Mouse (Mus musculus) lung, postnatal 36 days (tissue): ENCODE results near the gene Csrnp1.

ENCODE experiments used
- DNase-seq: peaks from one replicate; pipeline ENCODE4 v3.0.0; 2022; ENCODE audit warnings: mixed read lengths

Csrnp1 gene

DNA sequence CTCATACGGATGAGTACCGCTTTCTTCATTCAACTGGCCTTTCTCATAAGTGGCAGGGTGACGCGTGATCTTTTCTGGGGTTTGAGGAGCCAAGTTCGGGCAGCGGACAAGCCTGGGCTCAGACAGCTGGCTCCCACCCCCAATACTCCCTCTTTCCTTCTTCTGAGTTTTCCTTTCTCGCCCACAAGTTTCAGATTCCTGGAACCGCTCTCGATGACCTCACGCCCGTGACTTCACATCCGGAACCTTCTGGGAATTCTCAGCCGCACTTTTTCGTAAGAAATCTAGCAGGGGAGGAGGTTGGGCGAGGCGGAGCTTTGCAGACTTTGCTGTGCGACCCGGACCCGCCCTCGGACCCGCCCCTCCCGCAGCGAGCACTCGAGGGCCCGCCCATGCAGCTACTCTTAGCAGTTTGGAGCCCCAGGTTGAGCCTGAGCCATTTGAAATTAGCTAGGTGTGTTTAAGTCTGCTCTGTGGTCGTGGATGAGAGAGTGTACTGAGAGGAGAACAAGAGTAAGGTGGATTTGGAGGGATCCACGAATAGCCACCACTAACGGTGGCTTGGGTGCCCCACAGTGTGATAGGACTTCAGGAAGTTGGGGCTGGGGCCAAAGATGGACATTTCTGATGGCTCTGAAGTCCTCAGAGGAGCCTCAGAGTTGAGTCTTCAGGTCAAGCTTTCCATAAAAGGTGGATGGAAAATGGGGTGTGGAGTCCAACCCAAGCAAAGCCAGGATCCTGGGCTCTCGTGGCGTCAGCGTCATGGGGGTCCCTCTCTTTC lies 17.7 kb upstream of the Csrnp1 start:
- DNase-seq = peak; percentile 98

DNA sequence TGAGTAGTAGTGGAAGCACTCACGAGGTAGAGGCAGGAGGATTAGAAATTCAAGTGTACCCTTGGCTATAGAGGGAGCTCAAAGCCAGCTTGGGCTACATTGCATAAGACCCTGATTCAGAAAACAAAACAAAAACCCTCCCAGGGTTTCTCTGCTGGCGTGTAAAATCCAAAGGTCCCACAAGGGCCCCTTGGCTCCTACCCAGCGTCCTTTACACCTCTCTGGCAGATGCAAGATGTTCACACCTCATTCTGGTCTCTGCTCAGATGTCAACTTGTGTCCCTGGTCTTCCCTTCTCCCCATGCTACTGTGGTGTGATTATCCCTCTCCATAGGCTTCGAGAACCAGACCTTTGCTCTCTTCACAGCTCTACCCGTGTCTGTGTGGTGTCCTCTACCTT lies 16.3 kb upstream of the Csrnp1 start:
- no peak for DNase-seq

DNA sequence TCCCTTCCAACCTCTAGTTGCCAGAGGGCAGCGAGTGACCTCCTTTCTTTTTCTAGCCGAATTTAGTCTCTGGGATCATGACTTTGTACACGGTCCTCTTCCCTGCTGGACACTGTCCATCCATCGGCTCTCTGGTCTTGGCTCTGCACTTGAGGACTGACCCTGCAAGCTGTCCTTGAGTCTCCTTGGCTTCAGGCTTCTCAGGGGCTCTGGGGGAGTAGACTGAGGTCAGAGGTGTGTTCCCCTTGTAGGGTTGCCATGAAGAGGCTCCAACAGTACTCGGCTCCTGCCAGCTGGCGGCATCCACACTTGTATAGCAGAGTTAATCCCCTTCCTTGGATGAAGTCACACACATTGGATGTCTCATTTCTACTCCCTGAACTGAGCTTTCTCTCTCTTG lies 15.2 kb upstream of the Csrnp1 start:
- DNase-seq = no peak

DNA sequence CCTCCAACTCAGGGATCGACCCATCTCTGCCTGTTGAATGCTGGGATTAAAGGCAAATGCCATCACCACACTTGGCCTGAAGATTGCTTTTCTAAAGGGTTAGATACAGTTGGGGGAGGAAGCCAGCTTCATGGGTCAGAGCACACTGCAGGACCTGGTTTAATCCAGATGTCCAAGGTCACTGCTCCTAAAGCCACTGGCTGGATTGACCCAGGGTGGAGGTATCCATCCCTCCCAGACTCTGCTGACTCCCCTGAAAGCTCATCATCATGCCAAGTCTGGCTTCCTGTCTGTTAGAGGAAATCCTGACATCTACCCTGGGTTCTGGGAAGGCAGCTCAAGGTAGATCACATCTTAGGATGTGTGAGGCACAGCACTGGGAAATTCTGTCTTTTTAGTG lies 14.3 kb upstream of the Csrnp1 start:
- DNase-seq = no peak

- DNase-seq = no peak
These were observed 11.6 kb upstream of the Csrnp1 start for GRCm38 (mm10) chr9:119996080-119996479.

DNA sequence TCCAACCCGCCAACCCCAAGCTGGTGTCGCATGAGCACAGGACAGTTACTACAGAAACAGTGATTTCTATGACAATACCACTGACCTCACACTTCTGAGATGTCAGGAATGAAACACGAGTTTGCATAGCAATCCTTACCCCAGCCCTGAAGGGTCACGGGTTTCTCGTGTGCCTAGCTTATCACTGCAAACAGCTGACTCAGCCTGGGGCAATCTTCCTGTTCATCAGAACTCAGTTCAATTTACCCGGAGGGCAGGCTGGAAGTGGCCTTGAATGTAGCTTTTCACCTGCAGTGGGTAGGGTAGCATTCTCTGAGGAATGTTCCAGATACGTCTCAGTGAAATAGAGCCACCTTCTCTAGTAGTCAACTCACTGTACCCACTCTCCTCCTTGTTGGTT lies 9.7 kb upstream of the Csrnp1 start:
- DNase-seq = no peak

DNA sequence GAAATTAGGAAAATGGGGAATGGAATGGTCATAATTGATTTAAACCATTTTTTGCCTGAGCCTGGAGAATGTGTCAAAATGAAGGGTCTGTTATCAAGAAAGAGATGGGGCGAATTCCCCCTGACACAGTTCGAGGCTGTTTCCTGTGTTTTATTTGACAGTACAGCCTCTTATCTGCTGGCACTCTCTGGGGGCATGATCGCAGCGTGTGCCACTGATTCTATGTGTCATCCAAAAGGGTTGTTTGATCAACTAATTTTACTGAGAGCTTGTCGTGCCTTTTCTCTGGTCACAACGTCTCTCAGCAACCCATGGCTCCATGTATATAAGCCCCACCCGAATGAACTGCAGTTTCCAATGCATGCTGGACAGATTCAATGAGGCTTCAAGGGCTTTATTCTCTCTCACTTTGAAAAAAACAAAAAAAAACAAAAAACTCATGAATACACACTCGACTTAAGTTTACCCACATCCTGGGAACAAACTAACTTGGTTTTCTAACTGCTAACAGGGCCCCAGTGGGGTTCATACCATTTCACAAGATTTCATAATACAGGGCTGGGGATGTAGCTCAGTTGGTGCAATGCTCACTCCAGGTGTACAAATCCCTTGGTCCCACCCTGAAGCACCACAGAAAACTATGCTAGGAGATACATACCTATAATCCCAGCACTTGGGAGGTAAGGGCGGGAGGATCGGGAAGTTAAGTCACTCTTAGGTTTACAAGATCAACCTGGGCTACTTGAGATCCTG lies 8.8 kb upstream of the Csrnp1 start:
- no peak for DNase-seq

DNA sequence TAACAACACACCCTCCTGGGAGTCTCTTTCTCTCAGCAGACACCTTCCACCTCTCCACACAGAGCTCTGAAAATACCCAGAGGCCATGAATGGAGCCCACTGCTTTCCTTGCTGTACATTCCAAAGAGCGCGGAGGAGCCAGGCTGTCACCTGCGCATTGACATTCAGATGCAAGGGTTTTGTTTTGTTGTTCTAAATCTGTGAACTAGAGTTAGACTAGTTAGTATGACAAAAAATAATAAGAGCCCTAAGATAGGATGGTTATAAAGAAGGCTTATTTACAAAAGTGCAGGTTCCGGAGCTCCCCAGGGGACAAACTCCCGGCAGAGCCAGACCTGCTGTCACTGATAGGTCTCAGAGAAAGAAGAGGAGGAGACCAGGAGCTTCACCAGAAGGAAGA lies 6.9 kb upstream of the Csrnp1 start:
- no peak for DNase-seq

GRCm38 (mm10) chr9:119988304-119988703 lies 3.8 kb upstream of the Csrnp1 start:
- no peak for DNase-seq

- no peak for DNase-seq
These were observed 1.6 kb upstream of the Csrnp1 start for GRCm38 (mm10) chr9:119985881-119986574.

- peak; percentile 95 for DNase-seq
These were observed 598 bp downstream of the Csrnp1 start for GRCm38 (mm10) chr9:119983585-119984535.

GRCm38 (mm10) chr9:119982956-119983551 lies 1.4 kb downstream of the Csrnp1 start:
- DNase-seq = peak; percentile 80

DNA sequence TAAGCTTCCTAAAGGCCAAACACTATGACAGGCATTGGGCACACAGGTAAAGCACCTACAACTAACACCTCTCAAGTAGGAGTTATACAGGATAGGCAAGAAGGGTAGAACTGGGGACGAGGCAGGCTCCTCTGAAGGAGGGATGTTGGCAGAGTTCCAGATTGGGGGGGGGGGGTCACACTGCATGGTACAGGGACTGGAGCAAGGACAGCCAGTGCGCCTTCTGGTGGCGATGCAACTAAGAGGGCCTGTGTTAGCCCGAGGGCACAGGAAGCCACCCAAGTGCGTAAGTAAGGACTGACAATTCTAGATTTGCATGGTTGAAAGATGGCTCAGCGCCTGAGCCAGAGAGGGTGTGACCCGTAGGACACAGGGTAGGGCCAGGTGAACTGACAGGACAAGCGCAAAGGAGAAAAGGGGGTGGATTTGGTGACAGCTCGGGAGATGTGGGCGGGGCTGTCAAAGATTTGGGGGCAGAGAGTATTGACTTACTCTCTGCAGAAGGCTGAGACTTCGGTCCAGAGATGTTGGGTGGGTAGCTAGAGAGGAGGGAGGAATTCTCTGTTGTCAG lies 2.1 kb downstream of the Csrnp1 start:
- DNase-seq = peak; percentile 89

GRCm38 (mm10) chr9:119981183-119982179 lies 3.0 kb downstream of the Csrnp1 start:
- peak; percentile 93 for DNase-seq

- DNase-seq = no peak
These were observed 3.7 kb downstream of the Csrnp1 start for GRCm38 (mm10) chr9:119980770-119981182.

GRCm38 (mm10) chr9:119979749-119980148 lies 4.7 kb downstream of the Csrnp1 start:
- peak; percentile 0 for DNase-seq

DNA sequence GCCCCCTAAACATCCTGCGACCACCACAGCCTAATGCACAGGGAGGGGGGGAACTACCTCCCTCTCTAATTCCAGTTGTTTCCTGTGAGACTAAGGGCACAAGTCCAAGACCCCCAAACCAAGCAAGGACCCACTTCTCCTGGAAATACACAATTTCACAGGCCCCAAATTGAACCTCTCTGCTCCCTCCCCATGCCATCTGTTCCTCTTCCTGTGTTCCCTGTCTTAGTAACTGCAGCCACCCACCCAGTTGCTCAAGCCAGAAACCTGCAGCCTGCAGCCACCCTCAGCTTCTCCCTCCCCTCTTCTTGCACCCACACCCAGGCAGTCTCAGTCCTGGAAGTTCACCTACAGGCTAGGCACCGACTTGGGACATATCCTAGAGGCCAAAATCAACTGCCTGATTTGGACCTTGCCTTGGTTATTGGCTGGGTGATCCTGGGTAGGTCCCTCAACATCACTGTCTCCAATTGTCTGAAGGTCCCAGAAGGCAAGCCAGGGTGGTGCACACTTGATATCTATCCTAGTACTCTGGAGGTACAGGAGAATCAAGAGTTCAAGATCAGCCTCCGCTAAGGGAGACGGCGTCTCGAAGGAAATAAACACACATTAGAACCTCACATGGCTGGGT lies 5.5 kb downstream of the Csrnp1 start:
- peak; percentile 45 for DNase-seq

DNA sequence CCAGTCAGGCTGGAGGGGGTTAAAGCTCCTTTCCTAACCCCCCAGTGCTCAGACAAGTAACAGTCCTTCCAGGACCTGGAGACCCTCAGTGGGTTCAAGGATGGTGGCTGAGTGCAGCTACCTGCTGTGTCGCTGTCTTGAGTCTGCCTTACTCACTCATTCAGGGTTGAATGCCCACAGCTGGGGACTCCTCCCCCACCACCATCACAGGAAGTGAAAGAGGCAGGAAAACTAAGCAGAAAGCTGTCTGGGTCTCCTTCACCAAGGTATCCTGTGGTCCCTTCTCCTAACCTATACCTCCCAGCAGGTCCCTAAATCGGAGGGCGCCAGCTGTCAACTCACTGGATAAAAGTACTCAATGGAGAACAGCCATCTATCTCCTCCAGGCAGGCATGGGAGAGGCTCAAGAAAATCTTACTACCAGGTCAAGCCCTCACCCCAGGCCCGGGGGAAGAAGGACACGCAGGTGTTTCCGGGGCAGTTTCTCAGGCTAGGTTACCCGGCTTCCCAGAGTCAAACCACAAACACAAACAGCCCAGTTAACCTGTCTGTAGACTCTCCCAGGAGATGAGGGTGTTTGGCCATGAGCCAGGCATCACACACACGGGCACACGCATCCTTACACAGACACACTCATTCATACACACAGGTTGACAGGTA lies 6.2 kb downstream of the Csrnp1 start:
- peak; percentile 45 for DNase-seq

DNA sequence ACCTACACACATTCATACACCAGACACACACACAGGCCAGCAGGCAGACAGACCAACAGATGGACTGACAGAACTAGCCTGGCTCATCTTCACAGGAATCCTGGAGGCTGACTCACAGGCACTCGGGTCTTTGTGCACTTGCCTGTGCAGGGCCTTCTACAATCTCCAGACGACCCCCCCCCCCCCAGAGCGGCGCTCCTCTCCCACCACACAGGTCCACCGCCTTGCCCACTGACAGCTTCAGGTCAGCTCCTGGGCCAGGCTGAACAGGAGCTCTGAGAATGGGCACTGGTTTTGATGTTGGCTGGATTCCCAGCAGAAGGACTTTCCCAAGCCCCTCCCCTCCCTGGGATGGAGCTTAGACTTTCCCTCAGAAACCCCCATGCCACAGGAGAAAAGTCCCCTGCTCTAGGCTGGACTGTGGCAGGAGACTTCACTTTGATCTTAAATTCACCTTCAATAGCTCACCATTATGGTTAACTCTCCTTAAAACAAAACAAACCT lies 6.8 kb downstream of the Csrnp1 start:
- peak; percentile 45 for DNase-seq
